Comparison of ENCODE assay signal across 8 mouse cellular contexts in genomic region chr11:96673792-96674191, GRCm38 (mm10).
A peak's percentile ranks its signal among the peaks of the same experiment; 100 is the strongest.
DNase-seq lines count a peak whose midpoint lies in the region; ATAC-seq and TF ChIP-seq lines count a peak whose summit lies in the region.

No protein-coding gene starts in this region.

- H3K27me3 ChIP-seq in MEL (ENCODE audit: control insufficient read depth in 1 of 2, insufficient read depth in 2 of 2, low read length in 2 of 2): peaks cover 10 to 16% of the 10 kb centered on the region in 2 experiments
- peaks cover 24% of the 10 kb centered on the region; the same call in 1 of the 2 replicates for H3K27me3 ChIP-seq in embryonic facial prominence, embryonic 13.5 days

- no peaks in the 10 kb centered on the region for H3K79me2 ChIP-seq in MEL (ENCODE audit: control insufficient read depth, insufficient read depth, low read length, poor library complexity)

- DNase-seq in 3134 (ENCODE audit: extremely low read depth, insufficient read length, low spot score): peak; percentile 23
- no peak for DNase-seq in MEL (ENCODE audit: low read depth, low spot score)
- peak; percentile 16 to 37 for DNase-seq in heart, postnatal 36 days
- peak; percentile 19 for DNase-seq in large intestine, adult 2 months (ENCODE audit: low read depth, low spot score)
- peak; percentile 80 for DNase-seq in lung, postnatal 10 days
- peak; percentile 51 to 64 for DNase-seq in right cerebral cortex, adult 2 months (ENCODE audit: low spot score in 2 of 2)
- DNase-seq in cerebellum, adult 18-20 months: no peak

- H3K9me3 ChIP-seq in MEL (replicated peaks; ENCODE audit: insufficient read depth, low read length): no peaks in the 10 kb centered on the region
- H3K9me3 ChIP-seq in embryonic facial prominence, embryonic 13.5 days: no peaks in the 10 kb centered on the region

- no peak overlapping the region for H3K4me3 ChIP-seq in MEL (ENCODE audit: control insufficient read depth in 1 of 2, insufficient read depth in 1 of 2, low read depth in 2 of 2, low read length in 2 of 2)
- H3K4me3 ChIP-seq in embryonic facial prominence, embryonic 13.5 days: peak overlapping the region; percentile 17; the same call in 1 of the 2 replicates

- TF ChIP-seq POLR2A in MEL (IDR thresholded peaks at IDR 0.05; ENCODE audit: control insufficient read depth in 1 of 2, insufficient read depth in 1 of 2, low read depth in 1 of 2, low read length in 2 of 2, poor library complexity in 1 of 2): no peak

- intact Hi-C loops in heart, postnatal 36 days (cut with DNase I): loop anchor here (2.0 to 10.0 kb wide), 5 partner anchors 51 to 395 kb away; no protein-coding TSS in a partner anchor

- peak overlapping the region; percentile 50 for H3K4me2 ChIP-seq in embryonic facial prominence, embryonic 13.5 days

- TF ChIP-seq RAD21 in MEL (IDR thresholded peaks at IDR 0.05; ENCODE audit: low read depth, low read length): peak; percentile 23

- no peak overlapping the region for H3K9ac ChIP-seq in MEL (ENCODE audit: control insufficient read depth, low read depth, low read length, poor library complexity, severe bottlenecking)
- peak overlapping the region; percentile 54; the same call in 1 of the 2 replicates for H3K9ac ChIP-seq in embryonic facial prominence, embryonic 13.5 days

- peaks cover 0 to under 1% of the 10 kb centered on the region in 2 experiments; a peak in 2 of 4 replicates for H3K36me3 ChIP-seq in MEL (ENCODE audit: control insufficient read depth in 1 of 2, insufficient read depth in 2 of 2, low read length in 2 of 2)
- H3K36me3 ChIP-seq in embryonic facial prominence, embryonic 13.5 days: no peaks in the 10 kb centered on the region

- ATAC-seq in embryonic facial prominence, embryonic 13.5 days (ENCODE audit: insufficient number of reproducible peaks, insufficient read depth, low FRiP score, low TSS enrichment, low read depth): no peak

- TF ChIP-seq CTCF in MEL (IDR thresholded peaks at IDR 0.05 in 2 of 3, conservative IDR thresholded peaks at IDR 0.05 in 1 of 3; ENCODE audit: control insufficient read depth in 1 of 3, insufficient read depth in 1 of 3, low read depth in 2 of 3, low read length in 3 of 3, poor library complexity in 1 of 3, severe bottlenecking in 1 of 3): peak in 2 of 3 experiments; percentile 17 to 31; a peak in 3 of 6 replicates

- H3K27ac ChIP-seq in MEL (ENCODE audit: control insufficient read depth, low read depth, low read length): no peak overlapping the region
- H3K27ac ChIP-seq in embryonic facial prominence, embryonic 13.5 days: no peak overlapping the region

- TF ChIP-seq EP300 in MEL (IDR thresholded peaks at IDR 0.05; ENCODE audit: low read depth in 1 of 2, low read length in 2 of 2): no peak

- 5% methylated on average over 6 of the region's 6 CpGs for WGBS in embryonic facial prominence, embryonic 13.5 days
- WGBS in large intestine, adult 2 months: 13% methylated on average over 6 of the region's 6 CpGs

- H3K4me1 ChIP-seq in MEL (ENCODE audit: control insufficient read depth in 1 of 2, insufficient read depth in 2 of 2, low read length in 2 of 2): peaks cover under 1 to 7% of the 10 kb centered on the region in 2 experiments; a peak in 3 of 4 replicates
- H3K4me1 ChIP-seq in embryonic facial prominence, embryonic 13.5 days: peaks cover 8% of the 10 kb centered on the region; the same call in 1 of the 2 replicates

TF ChIP-seq in MEL, 35 proteins besides CTCF, POLR2A, EP300 and RAD21:
- TF ChIP-seq UBTF (IDR thresholded peaks at IDR 0.05; ENCODE audit: borderline replicate concordance, insufficient read depth, low read depth, low read length): no peak
- no peak for TF ChIP-seq MAFK (IDR thresholded peaks at IDR 0.05; ENCODE audit: borderline replicate concordance, low read depth, low read length)
- no peak for TF ChIP-seq HCFC1 (IDR thresholded peaks at IDR 0.05; ENCODE audit: low read depth, low read length)
- TF ChIP-seq USF2 (IDR thresholded peaks at IDR 0.05; ENCODE audit: borderline replicate concordance in 1 of 2, insufficient read depth in 1 of 2, low read depth in 1 of 2, low read length in 2 of 2): no peak
- TF ChIP-seq TCF12 (IDR thresholded peaks at IDR 0.05; ENCODE audit: low read depth, low read length): no peak
- no peak for TF ChIP-seq TAL1 (IDR thresholded peaks at IDR 0.05; ENCODE audit: low read length)
- TF ChIP-seq MYC (IDR thresholded peaks at IDR 0.05; ENCODE audit: low read depth, low read length): no peak
- no peak for TF ChIP-seq MAZ (IDR thresholded peaks at IDR 0.05; ENCODE audit: low read depth, low read length)
- no peak for TF ChIP-seq SMC3 (IDR thresholded peaks at IDR 0.05; ENCODE audit: low read depth, low read length)
- TF ChIP-seq POLR2AphosphoS2 (IDR thresholded peaks at IDR 0.05; ENCODE audit: low read length): no peak
- no peak for TF ChIP-seq MEF2A (IDR thresholded peaks at IDR 0.05; ENCODE audit: extremely low read depth, insufficient replicate concordance, low read depth, low read length, poor library complexity, severe bottlenecking)
TF ChIP-seq in MEL: peak in this region for 0.

Comparison
In these comparisons a context has a peak if more than half of its experiments do, and no peak if none do; other contexts are left out.
1. DNase-seq: peak in 3134 (single experiment), heart, postnatal 36 days (2 of 2), large intestine, adult 2 months (single experiment), lung, postnatal 10 days (single experiment) and right cerebral cortex, adult 2 months (2 of 2); none in MEL (single experiment) and cerebellum, adult 18-20 months (0 of 2).